Mouse (Mus musculus) midbrain, embryonic 13.5 days (tissue): Measurements from ENCODE around the gene Kdelr3. TPM values are rescaled to one million over a fixed set of nuclear protein-coding genes. Genes with fewer than 3 reads are reported as not detected.

Source experiments
- ATAC-seq: fragments of 200-750 bp; cut with Nextera tagmentation; 2 replicates; pipeline ENCODE4 v1.8.0; 2017; ENCODE audit warnings: mild to moderate bottlenecking, moderate TSS enrichment, moderate library complexity
- H3K27ac ChIP-seq: fragments of 300-500 bp; sonication (generic); 2 replicates; pipeline ENCODE4 v1.5.1; 2015; ENCODE audit warnings: inconsistent platforms, mild to moderate bottlenecking, moderate library complexity
- H3K27me3 ChIP-seq: fragments of 300-500 bp; sonication (generic); 2 replicates; pipeline ENCODE4 v1.6.1; 2015; ENCODE audit warnings: mild to moderate bottlenecking, inconsistent platforms
- H3K36me3 ChIP-seq: fragments of 300-500 bp; sonication (generic); 2 replicates; pipeline ENCODE4 v1.6.1; 2015; ENCODE audit warnings: mild to moderate bottlenecking, inconsistent platforms
- H3K4me1 ChIP-seq: fragments of 300-500 bp; sonication (generic); replicated peaks from 2 replicates; pipeline ENCODE4 v1.6.1; 2015; ENCODE audit warnings: inconsistent platforms
- H3K4me2 ChIP-seq: fragments of 300-500 bp; sonication (generic); replicated peaks from 2 replicates; pipeline ENCODE4 v1.6.1; 2015; ENCODE audit warnings: moderate library complexity, mild to moderate bottlenecking, inconsistent platforms
- H3K4me3 ChIP-seq: fragments of 300-500 bp; sonication (generic); replicated peaks from 2 replicates; pipeline ENCODE4 v1.5.1; 2015; ENCODE audit warnings: mild to moderate bottlenecking, inconsistent platforms
- H3K9ac ChIP-seq: fragments of 300-500 bp; sonication (generic); replicated peaks from 2 replicates; pipeline ENCODE4 v1.6.1; 2015; ENCODE audit warnings: mild to moderate bottlenecking, inconsistent platforms
- H3K9me3 ChIP-seq: fragments of 300-500 bp; sonication (generic); 2 replicates; pipeline ENCODE4 v1.6.1; 2016; ENCODE audit warnings: mild to moderate bottlenecking, inconsistent platforms
- WGBS: fragments of 180-500 bp; shearing (Covaris S2); methylation state at CpG from one replicate; pipeline ENCODE4 v1.1.7; 2015; 5-methylcytosine and 5-hydroxymethylcytosine counted together
- polyA plus RNA-seq: library from polyadenylated mRNA; unstranded; fragments of >200 nt; fragmentation: Nextera tagmentation; extraction: Ambion mirVana; gene quantifications from 2 replicates; pipeline ENCODE4 v1.2.1, GENCODE M21; 2015

The Kdelr3 gene
- 6.0 and 8.3 TPM in 2 replicates for polyA plus RNA-seq

DNA sequence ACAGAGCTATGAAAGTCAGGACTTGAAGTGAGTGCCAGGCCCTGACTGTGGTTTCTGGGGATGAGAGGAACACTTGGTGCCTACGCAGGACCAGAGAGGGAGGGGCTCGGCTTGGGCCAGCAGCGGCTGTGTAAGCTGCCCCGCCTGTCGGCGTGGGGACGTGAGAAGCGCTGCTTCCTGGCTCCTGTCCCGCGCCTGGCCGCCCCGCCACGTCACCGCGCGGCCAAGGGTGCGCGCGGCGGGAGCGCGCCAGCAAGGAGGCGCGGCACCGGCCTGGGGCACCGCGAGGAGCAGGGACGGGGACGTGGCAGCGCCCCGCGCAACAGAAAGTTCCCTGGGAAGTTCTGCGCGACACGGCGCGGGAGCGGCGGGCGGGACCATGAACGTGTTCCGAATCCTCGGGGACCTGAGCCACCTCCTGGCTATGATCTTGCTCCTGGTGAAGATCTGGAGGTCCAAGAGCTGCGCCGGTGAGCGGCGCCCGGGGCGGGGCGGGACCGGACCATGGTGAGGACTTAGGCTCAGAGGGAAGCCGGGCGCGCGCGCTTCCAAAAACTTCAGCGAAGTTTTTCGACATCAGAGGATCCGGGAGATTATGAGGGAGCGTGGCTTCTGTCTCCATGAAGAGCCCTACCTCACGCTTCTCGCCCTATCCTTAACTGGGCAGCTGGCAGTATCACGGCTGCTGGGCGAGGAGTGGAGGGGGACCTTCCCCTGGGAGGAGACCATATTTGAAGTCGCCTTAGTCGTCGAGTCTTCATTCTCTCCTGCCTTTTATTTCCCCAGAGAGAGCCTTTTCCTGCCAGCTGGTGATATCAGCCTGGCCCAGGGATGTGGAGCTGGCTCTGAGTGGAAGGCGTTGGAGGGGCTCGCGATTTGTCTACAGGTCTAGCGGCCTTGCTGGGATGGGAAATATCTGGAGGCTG, at the start of gene Kdelr3:
Gene Kdelr3, plus strand, starts transcription at position 241 of the 926 bp plus-strand sequence.
- 1% methylated on average over 65 of the region's 71 CpGs for WGBS
- ATAC-seq: peak; percentile 40; the same call in 1 of the 2 replicates
- peak within 1 kb of the TSS; percentile 53 for H3K9ac ChIP-seq

DNA sequence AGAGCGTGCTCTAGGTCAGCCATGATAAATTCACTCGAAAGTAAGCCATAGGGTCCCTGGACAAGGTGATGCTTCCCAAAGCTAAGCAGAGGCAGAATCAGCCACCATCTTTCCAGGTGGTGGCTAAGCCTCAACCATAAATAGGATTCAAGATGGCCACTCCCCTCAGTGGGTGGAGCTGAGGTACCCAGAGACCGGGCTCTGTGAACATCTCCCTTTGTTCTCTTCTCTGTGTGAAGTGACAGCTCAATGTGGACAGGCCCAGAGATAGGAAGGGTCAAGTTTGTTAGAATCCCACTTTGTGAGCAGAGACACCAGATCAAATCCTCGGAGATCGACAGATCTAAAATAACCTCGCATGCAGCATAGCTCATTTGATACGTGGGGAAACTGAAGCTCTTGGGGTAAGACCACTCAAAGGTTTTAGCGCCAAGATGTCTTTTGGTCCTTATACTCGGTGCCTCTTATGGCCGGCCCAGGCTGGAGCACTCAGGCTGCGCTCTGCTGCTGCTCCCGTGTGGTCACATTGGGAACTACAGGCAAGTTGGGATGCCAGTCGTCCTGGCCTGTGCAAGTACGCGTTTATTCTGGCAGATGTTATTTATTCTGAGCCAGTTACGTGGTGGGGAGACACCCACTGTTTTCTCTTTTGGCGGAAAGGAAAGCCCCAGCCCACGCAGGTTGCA, 49.5 kb upstream of the Kdelr3 start:
- Histone ChIP-seq H3K27ac (no peak overlapping the region), H3K36me3 (no peaks in the 10 kb centered on the region), H3K4me2 (no peak overlapping the region), H3K9me3 (no peaks in the 10 kb centered on the region), H3K4me1 (peaks cover 18% of the 10 kb centered on the region), H3K9ac (no peak overlapping the region), H3K27me3 (peaks cover 26% of the 10 kb centered on the region), H3K4me3 (no peak overlapping the region)
- 5% methylated on average over 18 of the region's 18 CpGs for WGBS
- peak; percentile 94 for ATAC-seq

More for the DNA sequence above, at the start of gene Kdelr3:
- peaks cover 32% of the 10 kb centered on the region for H3K4me1 ChIP-seq
- H3K9me3 ChIP-seq: no peaks in the 10 kb centered on the region
- peaks cover 73% of the 10 kb centered on the region for H3K27me3 ChIP-seq
- H3K4me2 ChIP-seq: peak within 1 kb of the TSS; percentile 76
- no peak within 1 kb of the TSS for H3K27ac ChIP-seq
- H3K4me3 ChIP-seq: peak within 1 kb of the TSS; percentile 45
- no peaks in the 10 kb centered on the region for H3K36me3 ChIP-seq

DNA sequence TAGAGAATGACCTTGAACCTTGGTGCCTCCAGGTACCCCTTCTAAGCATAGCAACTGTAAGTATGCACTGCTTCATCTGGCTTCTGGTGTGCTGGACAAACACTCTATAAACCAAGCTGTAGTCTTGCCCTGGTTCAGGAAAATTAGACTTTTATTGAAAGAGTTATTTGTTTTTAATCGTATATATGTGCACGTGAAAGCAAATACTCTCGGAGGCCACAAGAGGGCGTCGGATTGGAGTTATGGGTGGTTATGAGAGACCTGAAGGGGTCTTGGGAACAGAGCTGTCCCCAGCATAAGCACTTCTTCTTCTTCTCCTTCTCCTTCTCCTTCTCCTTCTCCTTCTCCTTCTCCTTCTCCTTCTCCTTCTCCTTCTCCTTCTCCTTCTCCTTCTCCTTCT, 46.6 kb upstream of the Kdelr3 start:
- Histone ChIP-seq H3K4me1 (peaks cover 18% of the 10 kb centered on the region), H3K4me3 (no peak overlapping the region), H3K27ac (no peak overlapping the region), H3K36me3 (no peaks in the 10 kb centered on the region), H3K9me3 (no peaks in the 10 kb centered on the region), H3K9ac (no peak overlapping the region), H3K27me3 (peaks cover 5% of the 10 kb centered on the region; the same call in 1 of the 2 replicates), H3K4me2 (no peak overlapping the region)
- 69% methylated on average over 5 of the region's 5 CpGs for whole genome bisulfite sequencing
- no peak for ATAC-seq

DNA sequence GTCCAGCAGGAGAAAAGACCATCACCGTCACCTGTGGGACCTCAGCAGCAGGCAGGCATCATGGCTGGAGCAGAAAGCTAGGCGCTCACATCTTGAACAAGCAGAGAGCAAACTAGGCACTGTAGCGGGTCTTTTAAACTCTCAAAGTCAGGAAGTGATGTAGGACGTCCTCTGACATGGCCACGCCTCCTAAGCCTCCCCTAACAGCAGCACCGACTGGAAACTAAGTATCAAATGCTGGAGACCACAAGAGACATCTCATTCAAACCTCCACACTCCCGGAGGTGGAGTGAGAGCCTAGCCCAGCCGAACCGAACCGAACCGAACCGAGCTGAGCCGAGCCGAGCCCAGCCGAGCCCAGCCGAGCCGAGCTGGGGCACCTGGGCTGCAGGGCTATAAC, 45.6 kb upstream of the Kdelr3 start:
- Histone ChIP-seq H3K4me3 (peak overlapping the region; percentile 24), H3K9ac (0 out of 2 replicates have a peak overlapping the region, but pooled peaks have one; percentile 4), H3K36me3 (no peaks in the 10 kb centered on the region), H3K9me3 (no peaks in the 10 kb centered on the region), H3K27ac (no peak overlapping the region), H3K4me2 (peak overlapping the region; percentile 42), H3K27me3 (peaks cover 5% of the 10 kb centered on the region; the same call in 1 of the 2 replicates), H3K4me1 (peaks cover 18% of the 10 kb centered on the region)
- ATAC-seq: no peak
- 27% methylated on average over 17 of the region's 17 CpGs for WGBS

DNA sequence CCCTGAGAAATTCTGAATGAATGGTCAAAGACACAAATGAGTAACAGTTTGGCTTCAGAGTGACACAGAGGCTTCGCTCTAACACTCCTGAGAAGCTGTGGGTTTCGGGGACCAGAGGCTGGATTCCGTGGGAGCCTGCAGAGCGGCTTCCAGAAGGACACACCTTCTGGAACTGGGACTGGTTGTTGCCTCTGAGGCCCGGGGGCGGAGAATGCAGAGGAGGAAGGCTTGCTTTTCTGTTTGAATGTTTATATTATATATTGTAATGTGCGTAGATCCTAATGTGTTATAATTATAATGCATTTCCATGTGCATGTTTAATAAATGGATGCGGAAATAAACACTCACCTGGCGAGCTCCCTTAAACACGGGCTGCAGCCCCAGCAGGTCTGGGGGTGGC, 45.1 kb upstream of the Kdelr3 start:
- H3K27ac ChIP-seq: no peak overlapping the region
- H3K4me2 ChIP-seq: peak overlapping the region; percentile 42
- H3K4me3 ChIP-seq: peak overlapping the region; percentile 24; the same call in 1 of the 2 replicates
- 48% methylated on average over 10 of the region's 10 CpGs for WGBS
- ATAC-seq: no peak
- no peaks in the 10 kb centered on the region for H3K9me3 ChIP-seq
- H3K36me3 ChIP-seq: no peaks in the 10 kb centered on the region
- H3K9ac ChIP-seq: 0 out of 2 replicates have a peak overlapping the region, but pooled peaks have one; percentile 4
- H3K27me3 ChIP-seq: peaks cover 5% of the 10 kb centered on the region; the same call in 1 of the 2 replicates
- peaks cover 18% of the 10 kb centered on the region for H3K4me1 ChIP-seq

DNA sequence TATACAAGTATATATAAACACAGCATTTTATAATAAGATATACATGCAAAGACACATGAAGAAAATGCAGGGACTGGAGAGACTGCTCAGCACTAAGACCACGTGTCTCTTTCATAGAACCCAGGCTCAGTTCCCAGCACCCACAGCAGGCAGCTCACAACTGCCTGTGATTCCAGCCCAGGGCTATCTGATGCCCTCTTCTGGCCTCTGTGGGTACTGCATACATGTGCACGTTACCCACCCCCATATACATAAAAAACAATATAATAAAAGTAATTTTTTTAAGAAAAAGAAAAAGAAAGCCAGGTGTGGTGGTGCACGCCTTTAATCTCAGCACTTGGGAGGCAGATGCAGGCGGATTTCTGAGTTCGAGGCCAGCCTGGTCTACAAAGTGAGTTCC, 43.2 kb upstream of the Kdelr3 start:
- no peak overlapping the region for H3K4me3 ChIP-seq
- peaks cover 15% of the 10 kb centered on the region for H3K4me1 ChIP-seq
- H3K36me3 ChIP-seq: no peaks in the 10 kb centered on the region
- H3K9ac ChIP-seq: no peak overlapping the region
- ATAC-seq: no peak
- no peaks in the 10 kb centered on the region for H3K27me3 ChIP-seq
- H3K27ac ChIP-seq: no peak overlapping the region
- H3K9me3 ChIP-seq: no peaks in the 10 kb centered on the region
- H3K4me2 ChIP-seq: no peak overlapping the region
- 81% methylated on average over 5 of the region's 5 CpGs for WGBS

DNA sequence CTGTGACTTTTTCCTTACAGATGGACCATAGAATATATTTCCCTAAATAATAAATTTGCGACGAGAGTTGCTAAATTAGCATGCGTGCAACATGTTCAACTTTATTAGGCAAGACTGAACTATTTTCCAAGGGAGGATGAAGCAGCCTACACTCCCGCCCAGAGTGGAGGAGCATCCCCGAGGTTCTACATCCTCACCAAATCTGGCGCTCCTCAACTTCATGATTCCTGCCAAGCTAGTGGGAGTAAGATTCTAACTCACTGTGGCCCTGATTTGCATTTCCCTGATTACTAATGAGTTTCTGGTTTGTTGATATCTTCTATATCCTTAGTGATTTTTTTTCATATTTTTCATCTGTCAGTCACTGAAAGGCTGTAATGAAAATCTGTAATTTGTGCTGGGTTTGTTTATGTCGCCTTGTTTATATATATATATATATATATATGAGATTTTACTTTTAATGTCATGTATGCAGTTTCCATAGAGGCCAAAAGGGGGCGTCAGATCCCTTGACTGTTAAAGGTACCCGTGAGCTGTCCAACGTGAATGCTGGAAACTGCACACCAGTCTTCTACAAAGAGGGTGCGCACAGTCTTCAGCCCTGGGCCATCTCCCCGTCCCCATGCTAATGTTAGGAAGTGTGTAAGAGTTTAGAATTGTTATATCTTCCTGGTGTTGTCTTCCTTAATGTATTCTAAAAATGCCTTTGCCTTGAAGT, 42.4 kb upstream of the Kdelr3 start:
- H3K4me1 ChIP-seq: peaks cover 15% of the 10 kb centered on the region
- no peak overlapping the region for H3K27ac ChIP-seq
- no peak overlapping the region for H3K9ac ChIP-seq
- 56% methylated on average over 12 of the region's 12 CpGs for WGBS
- ATAC-seq: no peak
- no peaks in the 10 kb centered on the region for H3K36me3 ChIP-seq
- H3K4me2 ChIP-seq: no peak overlapping the region
- no peak overlapping the region for H3K4me3 ChIP-seq
- no peaks in the 10 kb centered on the region for H3K9me3 ChIP-seq
- H3K27me3 ChIP-seq: no peaks in the 10 kb centered on the region

DNA sequence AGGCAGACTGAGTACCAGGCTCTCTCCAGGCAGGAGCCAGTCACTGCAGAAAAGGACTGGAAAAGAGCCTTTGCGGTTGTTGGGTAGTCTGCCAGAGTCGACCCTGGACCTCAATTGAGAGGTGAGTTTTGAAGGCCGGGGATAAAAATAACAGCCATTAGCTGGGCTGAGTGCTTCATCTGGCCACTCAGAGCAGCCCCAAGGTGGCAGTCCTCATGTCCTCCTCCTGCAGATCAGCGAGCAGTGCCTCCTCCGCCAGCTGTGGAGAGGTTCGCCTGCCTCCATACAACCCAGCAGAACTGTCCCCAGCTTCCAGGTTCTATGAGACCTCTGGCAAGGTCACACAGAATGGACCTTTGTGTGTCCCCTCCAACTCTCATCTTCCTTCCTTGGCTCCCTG, 39.0 kb upstream of the Kdelr3 start:
- Histone ChIP-seq H3K4me2 (no peak overlapping the region), H3K9me3 (no peaks in the 10 kb centered on the region), H3K4me1 (peaks cover 5% of the 10 kb centered on the region; the same call in 1 of the 2 replicates), H3K36me3 (no peaks in the 10 kb centered on the region), H3K27me3 (peaks cover 7% of the 10 kb centered on the region; the same call in 1 of the 2 replicates), H3K9ac (no peak overlapping the region), H3K27ac (no peak overlapping the region), H3K4me3 (no peak overlapping the region)
- 68% methylated on average over 6 of the region's 6 CpGs for WGBS
- no peak for ATAC-seq

DNA sequence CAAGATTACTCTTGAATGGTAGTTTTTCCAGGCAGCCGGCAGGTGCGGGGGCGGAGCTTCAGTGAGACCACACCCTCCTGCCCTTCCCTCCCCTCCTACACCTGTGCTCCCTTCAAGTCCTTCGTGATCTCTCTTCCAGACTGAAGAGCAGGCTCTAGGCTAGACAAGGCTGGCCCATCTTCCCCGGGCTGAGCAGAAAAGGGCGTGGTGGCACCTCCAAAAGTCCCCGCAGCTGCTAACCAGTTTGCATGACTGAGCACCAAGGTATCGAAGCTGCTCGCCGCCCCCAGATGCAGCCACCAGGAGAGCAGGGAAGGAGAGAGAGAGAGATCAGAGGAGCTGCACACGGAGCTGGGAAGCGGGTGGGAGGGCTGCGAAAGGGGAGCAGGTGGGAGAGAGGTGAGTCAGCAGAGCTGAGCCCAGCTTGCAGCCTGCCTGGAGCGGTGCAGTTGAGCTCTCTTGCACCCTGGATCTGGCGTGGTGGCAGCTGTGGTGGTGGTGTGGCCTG, 35.0 kb upstream of the Kdelr3 start:
- no peak for ATAC-seq
- H3K9ac ChIP-seq: no peak overlapping the region
- no peak overlapping the region for H3K4me2 ChIP-seq
- 10% methylated on average over 15 of the region's 15 CpGs for WGBS
- H3K9me3 ChIP-seq: no peaks in the 10 kb centered on the region
- H3K27me3 ChIP-seq: peaks cover 7% of the 10 kb centered on the region; the same call in 1 of the 2 replicates
- no peak overlapping the region for H3K4me3 ChIP-seq
- H3K27ac ChIP-seq: no peak overlapping the region
- H3K36me3 ChIP-seq: no peaks in the 10 kb centered on the region
- H3K4me1 ChIP-seq: peaks cover 5% of the 10 kb centered on the region; the same call in 1 of the 2 replicates

DNA sequence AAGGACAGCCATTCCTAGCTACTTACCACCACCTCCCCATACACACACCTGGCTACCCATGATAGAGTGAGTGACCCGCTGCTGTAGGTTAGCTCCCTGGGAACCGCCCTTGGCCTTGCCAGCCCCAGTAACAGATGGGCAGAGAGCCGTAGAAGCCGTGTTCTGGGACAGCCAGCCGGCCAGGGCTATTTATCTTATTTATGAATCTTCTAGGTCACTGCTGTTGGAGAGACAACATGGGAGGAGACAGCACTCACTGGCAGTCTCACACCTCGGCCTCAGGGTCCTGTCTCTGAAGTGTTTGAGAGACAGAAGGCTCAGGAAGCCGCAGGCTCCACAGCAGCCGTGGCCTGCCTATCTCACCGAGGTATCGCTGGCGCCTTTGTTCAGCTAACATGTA, 26.7 kb upstream of the Kdelr3 start:
- Histone ChIP-seq H3K36me3 (no peaks in the 10 kb centered on the region), H3K27ac (no peak overlapping the region), H3K9me3 (no peaks in the 10 kb centered on the region), H3K4me3 (no peak overlapping the region), H3K4me2 (no peak overlapping the region), H3K27me3 (peaks cover 18% of the 10 kb centered on the region), H3K9ac (no peak overlapping the region), H3K4me1 (no peaks in the 10 kb centered on the region)
- ATAC-seq: no peak
- WGBS: 75% methylated on average over 11 of the region's 11 CpGs

DNA sequence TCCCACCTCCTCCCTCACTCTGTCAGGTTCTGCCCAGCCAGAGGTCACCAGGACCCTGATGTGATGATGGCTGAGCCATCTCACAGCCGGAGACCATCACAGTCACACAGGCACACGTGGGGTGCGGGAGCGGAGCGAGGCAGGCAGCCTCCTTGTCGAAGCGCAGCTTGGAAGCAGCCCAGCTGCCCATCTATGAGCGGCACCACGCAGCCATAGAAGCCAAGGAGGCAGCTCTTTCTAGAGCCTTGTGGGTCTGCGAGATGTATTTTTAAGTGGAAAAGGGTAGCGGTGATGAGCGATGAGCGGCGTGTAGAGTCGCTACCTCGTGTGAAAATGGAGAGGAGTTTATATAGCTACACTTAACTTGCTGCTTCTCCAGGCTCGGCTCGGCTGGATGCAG, 22.7 kb upstream of the Kdelr3 start:
- 56% methylated on average over 18 of the region's 18 CpGs for WGBS
- Histone ChIP-seq H3K36me3 (no peaks in the 10 kb centered on the region), H3K4me2 (no peak overlapping the region), H3K9ac (no peak overlapping the region), H3K4me1 (no peaks in the 10 kb centered on the region), H3K4me3 (no peak overlapping the region), H3K27me3 (peaks cover 20% of the 10 kb centered on the region), H3K9me3 (no peaks in the 10 kb centered on the region), H3K27ac (no peak overlapping the region)
- ATAC-seq: no peak
